Mouse (Mus musculus) lung, adult 2 months (tissue): ENCODE results near the gene Cdkn2aip.
A peak's percentile ranks its signal among the peaks of the same experiment; 100 is the strongest.

ENCODE experiments used
- CTCF ChIP-seq: fragments of 200-500 bp; IDR thresholded peaks from 2 replicates; pipeline ENCODE4 v1.5.1; 2011; ENCODE audit warnings: mild to moderate bottlenecking, low read length, control low read depth; ENCODE audit not compliant: insufficient read depth
- POLR2A ChIP-seq: fragments of 200-500 bp; IDR thresholded peaks from 2 replicates; pipeline ENCODE4 v1.6.1; 2011; ENCODE audit warnings: low read depth, mild to moderate bottlenecking, control low read depth, low read length, borderline replicate concordance; ENCODE audit errors: extremely low read depth

DNA sequence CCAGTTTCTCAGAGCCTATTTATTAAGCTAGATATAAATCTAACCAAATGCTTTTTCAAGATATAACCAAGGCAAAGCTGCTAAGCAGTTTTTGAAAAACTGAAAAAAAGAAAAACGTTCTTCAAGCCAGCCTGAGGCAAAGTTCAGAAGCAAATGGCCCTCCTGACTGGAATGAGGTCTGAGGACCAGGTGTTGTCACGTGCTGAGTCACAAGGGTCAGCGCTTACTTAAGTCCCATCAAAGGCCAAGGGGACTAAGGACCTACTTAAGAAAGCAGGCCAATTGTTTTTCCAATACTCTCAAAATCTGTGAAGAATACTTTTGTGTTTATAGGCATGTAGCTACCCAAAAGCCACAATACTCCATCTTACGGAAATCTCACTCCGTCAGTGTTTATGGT lies 50.5 kb downstream of the Cdkn2aip start:
- TF ChIP-seq POLR2A (peak; percentile 18; the same call in 1 of the 2 replicates), CTCF (no peak)
